In genomic region chr13:54304251-54304650, GRCm38 (mm10) we compare ENCODE assay signal across 8 mouse cellular contexts.
DNase-seq lines count a peak whose midpoint lies in the region; ATAC-seq and TF ChIP-seq lines count a peak whose summit lies in the region.

No protein-coding gene starts in this region.

- no peaks in the 10 kb centered on the region for H3K36me3 ChIP-seq in lung, embryonic 16.5 days (ENCODE audit: control insufficient read depth, insufficient read depth, low read length)
- no peaks in the 10 kb centered on the region for H3K36me3 ChIP-seq in limb, embryonic 13.5 days
- H3K36me3 ChIP-seq in stomach, postnatal 0 days (ENCODE audit: control insufficient read depth, insufficient read depth, low read length), result no peaks in the 10 kb centered on the region

- peak overlapping the region; percentile 95; the same call in 1 of the 2 replicates for H3K9ac ChIP-seq in lung, embryonic 16.5 days (ENCODE audit: low read length)
- H3K9ac ChIP-seq in limb, embryonic 13.5 days, result peak overlapping the region; percentile 95; the same call in 1 of the 2 replicates
- no peak overlapping the region for H3K9ac ChIP-seq in stomach, postnatal 0 days (ENCODE audit: low read length)

- 29% methylated on average over 5 of the region's 5 CpGs for WGBS in lung, embryonic 16.5 days
- WGBS in limb, embryonic 13.5 days, result 57% methylated on average over 5 of the region's 5 CpGs
- WGBS in stomach, postnatal 0 days, result 35% methylated on average over 5 of the region's 5 CpGs

- no peak overlapping the region for H3K4me3 ChIP-seq in lung, embryonic 16.5 days (ENCODE audit: low read length)
- H3K4me3 ChIP-seq in limb, embryonic 13.5 days, result no peak overlapping the region
- H3K4me3 ChIP-seq in stomach, postnatal 0 days (ENCODE audit: low read depth, low read length), result no peak overlapping the region; the same call in 1 of the 2 replicates

- H3K4me2 ChIP-seq in lung, embryonic 16.5 days (ENCODE audit: low read depth, low read length), result peak overlapping the region; percentile 93; the same call in 1 of the 2 replicates
- peak overlapping the region; percentile 96 for H3K4me2 ChIP-seq in limb, embryonic 13.5 days (replicated peaks)
- peak overlapping the region; percentile 92 for H3K4me2 ChIP-seq in stomach, postnatal 0 days (replicated peaks; ENCODE audit: low read depth)

- ATAC-seq in lung, embryonic 16.5 days (ENCODE audit: low read depth), result no peak
- no peak for ATAC-seq in limb, embryonic 13.5 days (ENCODE audit: low FRiP score, low read depth)
- ATAC-seq in stomach, postnatal 0 days (ENCODE audit: low FRiP score, low TSS enrichment), result no peak

- no peaks in the 10 kb centered on the region for H3K9me3 ChIP-seq in lung, embryonic 16.5 days (ENCODE audit: control insufficient read depth, low read length)
- H3K9me3 ChIP-seq in limb, embryonic 13.5 days, result no peaks in the 10 kb centered on the region
- H3K9me3 ChIP-seq in stomach, postnatal 0 days (ENCODE audit: control insufficient read depth, low read length), result no peaks in the 10 kb centered on the region

- H3K27me3 ChIP-seq in lung, embryonic 16.5 days (ENCODE audit: control insufficient read depth, insufficient read depth, low read depth, low read length), result no peaks in the 10 kb centered on the region
- peaks cover 9% of the 10 kb centered on the region for H3K27me3 ChIP-seq in limb, embryonic 13.5 days
- no peaks in the 10 kb centered on the region for H3K27me3 ChIP-seq in stomach, postnatal 0 days (ENCODE audit: control insufficient read depth, insufficient read depth, low read length)

- DNase-seq in cerebellum, adult 8-10 months, result peak; percentile 26
- DNase-seq in cerebellum, postnatal 4 days (ENCODE audit: low spot score in 2 of 2), result no peak
- DNase-seq in lung, postnatal 25 days (ENCODE audit: low spot score), result no peak
- no peak for DNase-seq in stomach, postnatal 0 days (ENCODE audit: low spot score)
- DNase-seq in spleen, postnatal 14 days (ENCODE audit: low spot score in 2 of 2), result no peak
- DNase-seq in adrenal gland, adult 18-20 months (ENCODE audit: low spot score in 2 of 2), result no peak

- H3K27ac ChIP-seq in lung, embryonic 16.5 days (ENCODE audit: low read length), result peak overlapping the region; percentile 99; the same call in 1 of the 2 replicates
- H3K27ac ChIP-seq in limb, embryonic 13.5 days, result no peak overlapping the region
- peak overlapping the region; percentile 98 for H3K27ac ChIP-seq in stomach, postnatal 0 days (replicated peaks)

- no peak for TF ChIP-seq EP300 in stomach, postnatal 0 days (optimal IDR thresholded peaks at IDR 0.05)

- TF ChIP-seq CTCF in stomach, postnatal 0 days (IDR thresholded peaks at IDR 0.05; ENCODE audit: low read depth), result peak; percentile 18; the same call in 1 of the 2 replicates

- peaks cover 30% of the 10 kb centered on the region for H3K4me1 ChIP-seq in lung, embryonic 16.5 days (replicated peaks; ENCODE audit: control insufficient read depth, insufficient read depth, low read length)
- peaks cover 28% of the 10 kb centered on the region for H3K4me1 ChIP-seq in limb, embryonic 13.5 days
- H3K4me1 ChIP-seq in stomach, postnatal 0 days (replicated peaks; ENCODE audit: control insufficient read depth, insufficient read depth), result no peaks in the 10 kb centered on the region
